Mouse (Mus musculus): ENCODE measurements around the gene Tdrd7.

GRCm38 (mm10) chr4:46061259-46061962 lies 96.3 kb downstream of the Tdrd7 start:
- TF ChIP-seq POU5F1 (IDR thresholded peaks at IDR 0.05; ENCODE audit: borderline replicate concordance, low read length) (no peak), CTCF (conservative IDR thresholded peaks at IDR 0.05; ENCODE audit: low read length) (no peak), NANOG (IDR thresholded peaks at IDR 0.05; ENCODE audit: borderline replicate concordance, low read length) (no peak)

Data from E14TG2a.4 (cell line).